Mouse (Mus musculus) WW6 (cell line): ENCODE data around the gene Ppp1r27.

Source experiments
- DNase-seq: peaks from one replicate; pipeline ENCODE4 v3.0.0-alpha.2; 2013; ENCODE audit warnings: low read depth, low spot score

Gene Ppp1r27

GRCm38 (mm10) chr11:120547469-120547868, 3.5 kb downstream of the Ppp1r27 start:
- DNase-seq: no peak

GRCm38 (mm10) chr11:120545964-120546363, 5.0 kb downstream of the Ppp1r27 start:
- no peak for DNase-seq

GRCm38 (mm10) chr11:120542376-120542775, 8.6 kb downstream of the Ppp1r27 start:
- DNase-seq: no peak

- DNase-seq: no peak
Observed at GRCm38 (mm10) chr11:120541907-120542306, 9.0 kb downstream of the Ppp1r27 start.

- DNase-seq: no peak
Observed at GRCm38 (mm10) chr11:120539285-120540014, 11.5 kb downstream of the Ppp1r27 start.

GRCm38 (mm10) chr11:120538955-120539284, 12.0 kb downstream of the Ppp1r27 start:
- DNase-seq: no peak

- no peak for DNase-seq
Observed at GRCm38 (mm10) chr11:120538485-120538884, 12.4 kb downstream of the Ppp1r27 start.

- no peak for DNase-seq
Observed at GRCm38 (mm10) chr11:120535804-120536203, 15.1 kb downstream of the Ppp1r27 start.

GRCm38 (mm10) chr11:120535145-120535544, 15.8 kb downstream of the Ppp1r27 start:
- DNase-seq: no peak

- no peak for DNase-seq
Observed at GRCm38 (mm10) chr11:120534093-120534492, 16.8 kb downstream of the Ppp1r27 start.

GRCm38 (mm10) chr11:120531646-120532045, 19.3 kb downstream of the Ppp1r27 start:
- DNase-seq: no peak

GRCm38 (mm10) chr11:120530085-120530964, 20.6 kb downstream of the Ppp1r27 start, which contains the start of gene Gcgr:
TSS of gene Gcgr (plus strand) at chr11:120530699.
- DNase-seq: no peak

- no peak for DNase-seq
Observed at GRCm38 (mm10) chr11:120528903-120529302, 22.0 kb downstream of the Ppp1r27 start.

GRCm38 (mm10) chr11:120527690-120528354, 23.1 kb downstream of the Ppp1r27 start:
- DNase-seq: no peak

GRCm38 (mm10) chr11:120525959-120526358, 25.0 kb downstream of the Ppp1r27 start:
- no peak for DNase-seq

GRCm38 (mm10) chr11:120522581-120522980, 28.4 kb downstream of the Ppp1r27 start:
- DNase-seq: no peak

GRCm38 (mm10) chr11:120520967-120521540, 29.9 kb downstream of the Ppp1r27 start:
- no peak for DNase-seq

- no peak for DNase-seq
Observed at GRCm38 (mm10) chr11:120520498-120520897, 30.4 kb downstream of the Ppp1r27 start.

- no peak for DNase-seq
Observed at GRCm38 (mm10) chr11:120519738-120520137, 31.2 kb downstream of the Ppp1r27 start.

GRCm38 (mm10) chr11:120518558-120518957, 32.4 kb downstream of the Ppp1r27 start:
- DNase-seq: no peak

- no peak for DNase-seq
Observed at GRCm38 (mm10) chr11:120518027-120518426, 32.9 kb downstream of the Ppp1r27 start.

- no peak for DNase-seq
Observed at GRCm38 (mm10) chr11:120517147-120517546, 33.8 kb downstream of the Ppp1r27 start.
